Mouse (Mus musculus) forebrain, embryonic 10.5 days (tissue): ENCODE data around the gene Emx2. TPM values are rescaled to one million over a fixed set of nuclear protein-coding genes. Genes with fewer than 3 reads are reported as not detected.

Experiments
- DNase-seq: peaks from one replicate; pipeline ENCODE4 v3.0.0-alpha.2; 2017; ENCODE audit warnings: low spot score; ENCODE audit errors: extremely low spot score
- H3K27ac ChIP-seq: fragments of 300-500 bp; sonication (generic); 2 replicates; pipeline ENCODE4 v1.5.1; 2016; ENCODE audit warnings: mild to moderate bottlenecking
- H3K27me3 ChIP-seq: fragments of 300-500 bp; sonication (generic); 2 replicates; pipeline ENCODE4 v1.6.1; 2016; ENCODE audit warnings: mild to moderate bottlenecking; ENCODE audit not compliant: poor library complexity, severe bottlenecking
- H3K36me3 ChIP-seq: fragments of 300-500 bp; sonication (generic); replicated peaks from 2 replicates; pipeline ENCODE4 v1.6.1; 2016; ENCODE audit warnings: mild to moderate bottlenecking, moderate library complexity
- H3K4me1 ChIP-seq: fragments of 300-500 bp; sonication (generic); 2 replicates; pipeline ENCODE4 v1.6.1; 2016
- H3K4me3 ChIP-seq: fragments of 300-500 bp; sonication (generic); 2 replicates; pipeline ENCODE4 v1.5.1; 2016; ENCODE audit warnings: mild to moderate bottlenecking, moderate library complexity
- H3K9me3 ChIP-seq: fragments of 300-500 bp; sonication (generic); 2 replicates; pipeline ENCODE4 v1.6.1; 2016; ENCODE audit warnings: mild to moderate bottlenecking, moderate library complexity
- WGBS: fragments of 180-500 bp; shearing (Covaris S2); methylation state at CpG from one replicate; pipeline ENCODE4 v1.1.7; 2016; 5-methylcytosine and 5-hydroxymethylcytosine counted together
- polyA plus RNA-seq: library from polyadenylated mRNA; unstranded; fragments of >200 nt; fragmentation: Nextera tagmentation; extraction: Ambion mirVana; gene quantifications from 2 replicates; pipeline ENCODE4 v1.2.1, GENCODE M21; 2016

Gene Emx2
- polyA plus RNA-seq, 1 experiment from 2014 or later: 48.1 TPM

GRCm38 (mm10) chr19:59496832-59497231 is 38.7 kb downstream of the Emx2 start:
- WGBS: 87% methylated on average over 4 of the region's 4 CpGs
- Histone ChIP-seq H3K4me1 (0 out of 2 replicates have a peak, but pooled peaks cover 4% of the 10 kb centered on the region), H3K9me3 (no peaks in the 10 kb centered on the region), H3K4me3 (no peak overlapping the region), H3K27me3 (no peaks in the 10 kb centered on the region), H3K27ac (0 out of 2 replicates have a peak overlapping the region, but pooled peaks have one; percentile 11), H3K36me3 (no peaks in the 10 kb centered on the region)
- DNase-seq: no peak

GRCm38 (mm10) chr19:59508896-59509295 is 50.7 kb downstream of the Emx2 start:
- Histone ChIP-seq H3K27ac (no peak overlapping the region), H3K9me3 (no peaks in the 10 kb centered on the region), H3K4me3 (no peak overlapping the region), H3K4me1 (no peaks in the 10 kb centered on the region; the same call in 1 of the 2 replicates), H3K27me3 (peaks cover 7% of the 10 kb centered on the region; the same call in 1 of the 2 replicates), H3K36me3 (no peaks in the 10 kb centered on the region)
- WGBS: 95% methylated on average over 2 of the region's 2 CpGs
- no peak for DNase-seq

DNA sequence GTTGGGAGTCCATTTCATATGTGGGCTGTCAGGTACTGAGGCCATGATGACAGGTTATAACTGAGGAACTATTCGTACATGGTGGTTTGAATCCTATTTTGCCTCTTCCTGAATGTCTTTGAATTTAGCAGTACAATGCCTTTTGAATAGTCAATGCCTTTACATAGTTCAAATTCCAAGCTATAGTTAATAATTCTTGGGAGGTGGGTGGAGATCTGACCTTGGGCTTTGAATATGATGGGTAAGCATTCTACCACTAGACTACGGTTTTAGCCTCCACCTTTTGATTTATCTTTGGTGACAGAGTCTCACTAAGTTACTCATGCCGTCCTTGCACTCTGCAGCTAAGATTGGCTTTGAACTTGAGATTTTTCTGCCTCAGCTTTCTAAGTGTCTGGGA is 55.0 kb downstream of the Emx2 start:
- Histone ChIP-seq H3K27ac (no peak overlapping the region), H3K36me3 (no peaks in the 10 kb centered on the region), H3K9me3 (no peaks in the 10 kb centered on the region), H3K4me3 (no peak overlapping the region), H3K27me3 (peaks cover 11% of the 10 kb centered on the region; the same call in 1 of the 2 replicates), H3K4me1 (peaks cover 7% of the 10 kb centered on the region; the same call in 1 of the 2 replicates)
- no peak for DNase-seq
- 88% methylated on average over 3 of the region's 3 CpGs for WGBS

Other genes starting within 250 kb of the Emx2 start
- not detected in 2 replicates for gene Kcnk18, start 239.2 kb upstream of the Emx2 start, polyA plus RNA-seq
- 10.8 and 10.9 TPM in 2 replicates for gene Slc18a2, start 197.5 kb upstream of the Emx2 start, polyA plus RNA-seq
- gene Rps12-ps3, start 136.1 kb upstream of the Emx2 start, polyA plus RNA-seq: 12.4 and 20.8 TPM in 2 replicates
- 10.0 and 10.3 TPM in 2 replicates for gene Pdzd8, start 112.6 kb upstream of the Emx2 start, polyA plus RNA-seq